Mouse (Mus musculus): ENCODE results near the gene Fam209.

Fam209 gene

GRCm38 (mm10) chr2:172477350-172477749, 5.0 kb downstream of the Fam209 start:
- no peak for DNase-seq (ENCODE audit: low read depth, low spot score)

GRCm38 (mm10) chr2:172477860-172478259, 5.5 kb downstream of the Fam209 start:
- no peak for DNase-seq (ENCODE audit: low read depth, low spot score)

DNA sequence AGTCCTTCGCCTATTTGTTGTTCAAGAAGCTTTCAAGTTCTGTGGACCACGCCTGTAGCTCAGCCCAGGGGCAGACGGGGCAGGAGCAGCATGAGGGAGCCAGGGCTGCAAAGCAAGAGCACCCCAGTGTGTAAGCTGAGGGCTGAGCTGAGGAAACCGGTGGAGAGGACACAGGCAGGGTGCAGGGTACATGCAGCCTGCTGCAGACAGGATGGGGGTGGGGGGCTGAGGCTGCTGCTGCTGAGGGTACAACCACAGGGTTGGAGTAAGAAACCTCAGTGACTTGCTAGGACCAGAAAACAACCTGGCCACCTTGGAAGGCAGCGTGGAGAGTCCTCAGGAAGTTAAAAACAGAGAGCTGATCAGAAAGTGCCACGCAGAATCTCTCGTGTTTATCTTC, 8.0 kb downstream of the Fam209 start:
- DNase-seq (ENCODE audit: low read depth, low spot score), result no peak

DNA sequence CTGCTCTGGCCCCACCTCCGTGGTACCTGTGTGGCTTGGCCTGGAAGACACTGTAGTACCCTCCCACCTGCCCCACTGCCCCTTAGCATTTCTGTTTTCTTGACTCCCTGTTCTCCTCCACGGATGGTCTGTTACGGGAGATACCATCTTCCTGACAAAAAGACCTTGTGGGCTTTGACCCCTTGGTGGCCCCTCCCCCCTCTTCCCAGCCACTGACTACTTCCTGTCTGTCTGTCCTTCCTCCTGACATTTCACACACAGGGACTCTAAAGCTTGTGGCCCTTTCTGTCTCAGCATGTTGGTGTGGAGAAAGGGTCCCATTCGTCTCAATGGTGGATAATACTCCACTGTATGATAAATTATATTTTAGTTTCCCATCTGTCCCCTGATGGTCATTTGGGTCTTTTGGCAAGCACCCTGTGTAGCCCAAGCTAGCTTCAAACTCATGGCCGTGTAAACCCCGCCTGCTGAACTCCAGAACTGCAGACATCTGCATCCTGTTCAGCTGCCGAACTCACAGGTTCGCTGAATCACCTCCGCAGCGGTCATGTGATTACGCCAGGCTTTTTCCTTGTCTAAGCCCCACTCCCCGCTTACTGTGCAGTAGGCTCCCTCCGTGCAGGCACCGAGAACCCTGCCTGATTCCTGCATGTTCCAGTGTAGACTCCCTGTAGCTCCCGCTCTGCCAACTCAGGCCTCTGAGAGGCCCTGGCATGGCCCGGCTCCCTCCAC, 9.5 kb downstream of the Fam209 start:
- DNase-seq (ENCODE audit: low read depth, low spot score), result no peak

- no peak for DNase-seq (ENCODE audit: low read depth, low spot score)
Observed at GRCm38 (mm10) chr2:172483766-172484413, 11.6 kb downstream of the Fam209 start.

DNA sequence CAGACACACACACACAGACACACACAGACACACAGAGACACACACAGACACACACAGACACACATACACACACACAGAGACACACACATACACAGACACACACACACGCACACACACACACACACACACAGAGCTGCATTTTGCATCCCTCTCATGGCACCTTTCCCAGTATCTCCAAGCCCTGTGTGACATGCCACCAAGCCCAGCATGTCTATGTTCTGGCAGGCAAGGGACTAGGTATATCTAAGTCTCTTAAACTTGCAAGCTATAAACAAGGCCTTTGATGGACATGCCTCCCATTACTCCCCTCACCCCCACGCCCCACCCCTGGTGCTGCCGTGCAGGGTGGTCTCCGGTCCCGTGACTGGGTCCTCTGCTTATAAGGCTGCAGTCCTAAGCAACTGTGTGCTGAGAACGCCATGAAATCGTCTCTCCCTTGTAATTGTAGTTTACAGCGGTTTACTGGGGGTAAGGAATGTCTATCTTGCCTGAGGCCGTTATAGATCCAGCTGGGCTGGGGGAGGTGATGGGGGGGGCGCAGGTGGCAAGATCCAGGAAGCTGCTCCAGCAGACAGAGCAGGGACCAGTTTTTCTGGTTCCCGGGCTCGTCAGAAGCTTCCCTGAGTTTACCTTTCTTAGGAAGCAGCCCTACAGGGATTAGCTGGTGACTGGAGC, 12.5 kb downstream of the Fam209 start:
- DNase-seq (ENCODE audit: low read depth, low spot score), result no peak

DNA sequence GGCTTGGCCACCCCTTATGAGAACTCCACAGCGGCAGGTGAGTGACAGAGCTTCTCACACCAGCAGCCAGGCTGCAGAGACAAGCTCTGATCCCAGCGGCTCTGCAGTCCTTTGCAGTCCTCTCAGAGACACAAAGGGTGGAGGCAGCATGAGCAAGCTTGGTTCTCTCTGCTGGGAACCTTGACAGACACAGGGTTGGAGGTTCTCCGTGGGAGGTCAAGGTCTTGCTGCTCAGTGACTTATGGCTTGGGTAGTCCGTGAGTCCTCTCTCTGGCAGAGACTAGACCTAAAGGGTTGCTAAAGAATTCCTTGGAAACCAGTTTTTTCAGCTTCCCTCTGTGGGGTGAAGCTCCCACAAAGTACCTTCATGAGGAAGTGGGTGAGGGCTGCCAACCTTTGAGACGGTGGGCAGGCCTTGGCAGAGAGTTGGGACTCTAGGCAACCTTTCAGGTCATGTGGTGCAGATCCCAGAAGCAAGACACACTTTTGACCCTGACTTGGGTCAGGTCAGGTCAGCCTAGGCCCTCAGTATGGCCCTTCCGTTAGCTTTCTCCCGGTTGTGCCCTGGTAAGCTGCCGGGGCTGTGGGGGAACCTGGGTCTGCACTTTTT, 24.5 kb downstream of the Fam209 start:
- DNase-seq (ENCODE audit: low read depth, low spot score), result no peak

DNA sequence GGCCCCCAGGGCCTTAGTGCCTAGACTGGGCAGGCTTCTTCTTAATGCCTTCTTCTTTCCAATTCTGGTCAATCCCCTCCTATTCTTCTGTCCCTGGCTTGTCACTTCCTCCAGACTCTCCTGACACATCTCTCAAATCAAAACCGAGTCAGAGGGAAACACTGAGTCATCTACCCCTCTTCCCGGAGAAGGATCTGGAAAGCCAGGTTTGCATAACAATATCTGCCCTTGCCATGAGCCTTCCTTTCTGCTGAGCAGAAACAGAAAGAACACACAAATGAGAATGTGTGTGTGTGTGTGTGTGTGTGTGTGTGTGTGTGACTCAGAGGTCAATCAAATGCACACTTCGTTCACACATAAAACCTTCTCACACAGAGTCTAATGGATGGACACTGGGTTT, 26.5 kb downstream of the Fam209 start:
- no peak for DNase-seq (ENCODE audit: low read depth, low spot score)

DNA sequence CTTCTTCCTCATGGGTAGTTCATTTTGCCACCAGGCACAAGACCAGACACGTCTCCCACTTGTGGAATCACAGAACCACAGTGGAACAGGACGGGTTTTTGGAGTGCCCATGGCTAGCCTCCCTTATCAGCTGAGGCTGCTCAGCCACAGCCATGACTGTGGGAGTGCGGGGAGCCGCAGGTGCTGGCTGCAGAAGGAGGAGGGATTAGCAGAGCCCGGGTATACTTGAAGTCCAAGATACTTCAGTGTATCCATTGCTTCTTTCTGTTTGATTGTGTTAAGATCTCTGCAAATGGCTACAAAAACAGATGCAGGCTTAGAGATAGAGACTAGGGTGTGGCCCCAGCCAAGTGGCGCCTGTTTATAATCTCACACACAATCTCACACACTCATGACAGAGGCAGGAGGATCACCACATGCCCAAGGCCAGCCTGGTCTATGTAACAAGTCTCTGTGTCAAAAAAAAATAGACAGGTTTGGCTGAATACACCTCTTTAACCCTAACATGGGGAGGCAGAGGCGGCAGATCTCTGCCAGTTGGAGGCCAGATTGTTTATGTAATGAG, 28.5 kb downstream of the Fam209 start:
- no peak for DNase-seq (ENCODE audit: low read depth, low spot score)

GRCm38 (mm10) chr2:172501341-172501740, 29.0 kb downstream of the Fam209 start:
- DNase-seq (ENCODE audit: low read depth, low spot score), result no peak

- no peak for DNase-seq (ENCODE audit: low read depth, low spot score)
Observed at GRCm38 (mm10) chr2:172502168-172502567, 29.8 kb downstream of the Fam209 start.

DNA sequence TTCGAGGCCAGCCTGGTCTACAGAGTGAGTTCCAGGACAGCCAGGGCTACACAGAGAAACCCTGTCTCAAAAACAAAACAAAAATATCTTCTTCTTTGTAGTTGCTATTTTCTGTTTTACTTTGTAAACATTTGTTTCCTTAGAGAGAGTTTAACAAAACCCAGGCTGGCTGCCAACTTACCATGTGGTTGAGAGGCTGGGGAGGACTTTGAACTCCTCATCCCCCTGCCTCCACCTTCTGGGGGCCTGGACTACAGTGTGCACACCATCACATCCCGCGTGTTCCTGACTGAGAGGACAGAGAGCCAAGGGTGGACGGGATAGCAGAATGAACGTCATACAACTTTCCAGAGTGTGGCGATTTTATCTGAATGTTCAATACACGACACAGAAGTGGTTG, 33.8 kb downstream of the Fam209 start:
- no peak for DNase-seq (ENCODE audit: low read depth, low spot score)

GRCm38 (mm10) chr2:172510056-172510712, 37.9 kb downstream of the Fam209 start:
- DNase-seq (ENCODE audit: low read depth, low spot score), result no peak

GRCm38 (mm10) chr2:172510899-172511298, 38.6 kb downstream of the Fam209 start:
- DNase-seq (ENCODE audit: low read depth, low spot score), result no peak

DNA sequence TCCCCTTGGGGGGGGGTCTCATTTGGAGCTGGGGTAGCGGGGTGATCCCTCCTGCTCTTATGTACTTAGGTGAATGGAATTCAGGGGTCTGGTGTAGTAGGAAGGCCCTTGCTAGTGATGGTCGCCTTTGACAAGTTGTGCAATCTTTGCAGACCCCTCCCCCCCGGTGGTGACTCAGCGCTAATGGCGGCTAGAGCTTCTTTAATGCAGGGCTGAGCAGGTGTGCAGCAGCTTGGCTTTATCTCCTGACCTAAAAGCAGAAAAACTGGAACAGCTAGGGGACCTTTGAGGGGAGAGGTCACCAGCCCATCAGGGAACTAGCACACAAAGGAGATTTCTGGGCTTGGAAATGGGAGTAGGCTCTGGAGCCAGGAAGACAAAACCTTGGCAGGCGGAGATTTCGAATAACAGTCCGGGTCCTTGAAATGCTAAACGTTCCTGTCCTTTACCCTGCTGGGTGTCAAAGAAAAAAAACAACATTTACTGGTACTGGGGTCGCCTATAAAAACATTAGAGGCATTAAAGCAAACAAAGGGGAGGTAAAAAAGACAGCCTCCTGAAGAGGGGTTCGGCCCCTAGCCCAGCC, 44.2 kb downstream of the Fam209 start:
- DNase-seq (ENCODE audit: low read depth, low spot score), result peak; percentile 76

DNA sequence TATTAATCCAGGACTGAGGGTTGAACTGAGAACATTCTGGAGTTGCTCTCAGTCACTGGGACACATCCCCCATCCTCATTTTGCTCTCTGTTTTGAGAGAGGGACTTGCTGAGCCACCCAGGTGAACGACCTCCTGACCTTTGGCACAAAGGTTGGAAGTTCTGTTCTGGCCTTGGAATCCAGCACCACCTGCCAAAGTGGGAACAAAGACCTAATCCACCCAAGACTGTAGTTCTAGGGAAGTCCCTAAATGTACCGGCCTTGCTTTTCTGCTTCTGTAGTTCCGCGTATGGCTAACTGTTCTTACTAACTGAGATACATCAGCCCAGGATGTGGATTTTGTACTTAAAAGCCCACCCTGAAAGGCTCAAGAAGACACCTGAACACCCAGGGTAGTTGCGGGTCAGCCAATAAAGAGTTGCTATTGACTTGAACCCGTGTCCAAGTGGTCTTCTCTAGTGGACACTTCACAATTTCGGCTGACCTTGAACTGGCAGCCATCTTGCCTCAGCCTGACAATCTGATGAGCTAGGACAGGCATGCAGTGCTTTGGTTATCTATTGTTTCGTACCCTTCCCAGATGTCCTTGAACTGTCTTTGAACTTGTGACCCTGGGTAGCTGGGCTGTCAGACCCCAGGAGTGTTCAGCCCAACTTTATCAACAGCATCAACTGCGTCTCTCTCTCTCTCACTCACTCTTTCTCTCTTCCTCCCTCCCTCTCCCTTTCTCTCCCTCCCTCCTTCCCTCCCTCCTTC, 48.5 kb downstream of the Fam209 start:
- no peak for DNase-seq (ENCODE audit: low read depth, low spot score)

DNA sequence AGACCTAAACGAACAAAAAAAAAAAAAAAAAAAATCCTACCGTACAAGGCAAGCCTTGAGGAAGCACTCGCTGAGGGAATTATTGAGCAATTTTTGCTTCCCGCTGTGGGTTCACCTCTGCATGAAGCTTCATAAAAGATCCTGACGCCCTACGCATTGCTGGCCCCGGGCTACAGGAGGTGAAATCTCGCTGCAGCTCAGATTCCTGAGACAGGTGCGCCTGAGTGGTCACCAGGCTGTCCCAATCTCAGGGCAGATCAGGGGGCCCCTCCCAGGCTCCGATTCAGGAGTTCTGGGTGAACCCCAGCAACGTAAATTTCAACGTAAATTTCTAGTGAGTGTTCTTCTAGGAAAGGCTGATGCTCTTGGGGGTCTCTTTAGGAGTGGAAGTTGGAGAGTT, 50.2 kb downstream of the Fam209 start:
- DNase-seq (ENCODE audit: low read depth, low spot score), result no peak
